Mouse (Mus musculus) telencephalon, adult 2 months (tissue): ENCODE results near the gene Abhd4.

Experiments used
- DNase-seq: peaks from one replicate; pipeline ENCODE4 v3.0.0-alpha.2; 2011; ENCODE audit warnings: low read depth, low spot score

Abhd4 gene

GRCm38 (mm10) chr14:54272696-54273095 is 18.7 kb downstream of the Abhd4 start:
- no peak for DNase-seq

GRCm38 (mm10) chr14:54276446-54276845 is 22.5 kb downstream of the Abhd4 start:
- no peak for DNase-seq

GRCm38 (mm10) chr14:54284839-54285238 is 30.9 kb downstream of the Abhd4 start, which contains the start of gene Olfr49:
Gene Olfr49 (minus strand): TSS chr14:54284939.
- no peak for DNase-seq

GRCm38 (mm10) chr14:54300136-54300535 is 46.1 kb downstream of the Abhd4 start:
- no peak for DNase-seq

- no peak for DNase-seq
Observed at GRCm38 (mm10) chr14:54300676-54301075, 46.7 kb downstream of the Abhd4 start.

- no peak for DNase-seq
Observed at GRCm38 (mm10) chr14:54311763-54312162, 57.8 kb downstream of the Abhd4 start.
